Mouse (Mus musculus) left cerebral cortex, adult 18-20 months (tissue): ENCODE measurements around the gene Zan. TPM values are rescaled to one million over a fixed set of nuclear protein-coding genes. Genes with fewer than 3 reads are reported as not detected.

Experiments used
- DNase-seq, 2 experiments: peaks; one replicate each; pipeline ENCODE4 v3.0.0; 2021 to 2022; ENCODE audit warnings: low spot score in 2 of 2, mixed read lengths in 1 of 2
- total RNA-seq, 2 experiments: library from RNA; stranded (reverse); gene quantifications; 2 replicates each; pipeline ENCODE4 v1.2.3; 2021

Zan gene
- total RNA-seq, 2 experiments from 2014 or later: 0.12 to 0.30 TPM

DNA sequence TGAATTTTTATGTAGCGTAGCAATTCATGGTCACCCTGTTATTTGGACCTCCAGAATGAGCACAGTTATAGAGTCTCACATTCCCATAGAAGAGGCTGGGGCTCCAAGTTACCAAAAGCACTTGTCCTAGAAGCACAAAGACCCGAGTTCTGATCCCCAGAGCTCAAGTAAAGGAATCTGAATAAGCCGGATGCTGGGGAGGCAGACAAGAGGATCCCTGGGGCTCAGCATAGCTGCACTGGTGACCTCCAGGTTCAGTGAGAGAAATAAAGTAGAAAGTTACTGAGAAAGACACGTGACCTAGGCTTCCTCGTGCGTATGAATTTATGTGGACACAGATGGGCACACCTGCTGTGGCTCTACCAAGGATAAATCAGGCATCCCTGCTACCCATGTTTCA is 141.8 kb downstream of the Zan start:
- no peak for DNase-seq

GRCm38 (mm10) chr5:137334317-137334716 is 142.5 kb downstream of the Zan start:
- no peak for DNase-seq

DNA sequence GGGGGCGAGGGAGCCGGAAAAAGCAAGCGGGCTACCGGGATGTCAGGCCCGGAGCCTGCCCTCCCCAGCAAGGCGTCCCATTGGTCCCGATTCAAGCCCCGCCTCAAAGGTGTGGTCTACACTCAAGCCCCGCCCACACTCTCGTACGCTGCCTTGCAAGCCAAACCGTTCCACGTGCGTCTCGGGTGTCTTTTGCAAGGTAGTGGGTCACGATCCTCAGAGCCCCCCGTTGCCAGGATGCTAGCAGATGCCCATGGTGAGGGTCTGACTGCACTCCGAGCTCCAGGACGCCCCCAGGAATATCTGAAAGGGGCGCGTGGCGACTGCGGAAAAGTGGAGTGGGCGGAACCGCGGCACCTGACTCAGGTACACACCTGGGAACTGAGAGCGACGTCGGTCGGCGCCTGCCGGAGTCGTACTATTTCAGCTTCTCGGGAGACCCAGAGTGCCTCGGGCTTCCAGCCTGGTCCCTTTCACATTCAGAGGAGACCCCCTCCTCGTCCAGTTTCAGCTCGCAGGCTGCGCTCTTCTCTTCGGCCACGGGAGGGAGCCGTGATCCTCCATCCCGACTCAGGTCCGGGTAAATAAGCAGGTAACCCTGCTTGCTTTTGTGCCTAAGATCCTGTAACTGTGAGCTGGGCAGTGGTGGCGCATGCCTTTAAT is 143.2 kb downstream of the Zan start, which contains the start of gene Slc12a9:
TSS of gene Slc12a9 (minus strand) at position 86 of the 663 bp plus-strand sequence.
- peak; percentile 93 to 95 for DNase-seq

- no peak for DNase-seq
Observed at GRCm38 (mm10) chr5:137332857-137333511, 143.9 kb downstream of the Zan start.

- DNase-seq: no peak
Observed at GRCm38 (mm10) chr5:137330910-137331309, 146.0 kb downstream of the Zan start.

Other genes with a start within 250 kb of the Zan start
- gene Ache, start 189.5 kb downstream of the Zan start, total RNA-seq: 10 to 100 TPM; 50.0 to 54.6 TPM
- gene Ufsp1, start 182.4 kb downstream of the Zan start, total RNA-seq: 10 to 100 TPM; 12.2 to 13.4 TPM
- gene Srrt, start 169.4 kb downstream of the Zan start, total RNA-seq: 100 to 1,000 TPM; 185 to 191 TPM
- gene Trip6, start 162.7 kb downstream of the Zan start, total RNA-seq: 1 to 10 TPM; 4.8 to 5.9 TPM
- 10 to 100 TPM; 20.3 to 23.9 TPM for gene Slc12a9, start 143.5 kb downstream of the Zan start, total RNA-seq
- gene Ephb4, start 127.0 kb downstream of the Zan start, total RNA-seq: 1 to 10 TPM; 5.5 to 5.8 TPM
- gene Pop7, start 25.5 kb upstream of the Zan start, total RNA-seq: 10 to 100 TPM; 31.3 to 33.3 TPM
- gene Gigyf1, start 41.5 kb upstream of the Zan start, total RNA-seq: 10 to 100 TPM; 62.3 to 65.6 TPM
- gene Epo, start 56.2 kb upstream of the Zan start, total RNA-seq: not detected
- gene Gnb2, start 56.4 kb upstream of the Zan start, total RNA-seq: 100 to 1,000 TPM; 607 to 661 TPM
- 100 to 1,000 TPM; 112 to 115 TPM for gene Actl6b, start 76.5 kb upstream of the Zan start, total RNA-seq
- 10 to 100 TPM; 12.8 to 13.2 TPM for gene Tfr2, start 92.8 kb upstream of the Zan start, total RNA-seq
- gene Mospd3, start 124.0 kb upstream of the Zan start, total RNA-seq: 10 to 100 TPM; 23.0 to 24.6 TPM
- 10 to 100 TPM; 12.6 to 15.2 TPM for gene Pcolce, start 136.7 kb upstream of the Zan start, total RNA-seq
- under 1 TPM; 0.21 to 0.45 TPM for gene Fbxo24, start 151.9 kb upstream of the Zan start, total RNA-seq
- gene Lrch4, start 152.1 kb upstream of the Zan start, total RNA-seq: 10 to 100 TPM; 13.8 to 14.3 TPM
- gene Gm20605, start 152.1 kb upstream of the Zan start, total RNA-seq: 10 to 100 TPM in 1 of 2 experiments, 1 to 10 TPM in 1; 9.7 to 10.1 TPM
- gene Sap25, start 164.3 kb upstream of the Zan start, total RNA-seq: 10 to 100 TPM in 1 of 2 experiments, 1 to 10 TPM in 1; 6.9 to 10.6 TPM
- under 1 TPM; 0.44 to 0.87 TPM for gene Irs3, start 168.7 kb upstream of the Zan start, total RNA-seq
- gene Agfg2, start 207.7 kb upstream of the Zan start, total RNA-seq: 10 to 100 TPM; 46.9 to 48.9 TPM